Mouse (Mus musculus): ENCODE results near the gene Vegfc.

DNA sequence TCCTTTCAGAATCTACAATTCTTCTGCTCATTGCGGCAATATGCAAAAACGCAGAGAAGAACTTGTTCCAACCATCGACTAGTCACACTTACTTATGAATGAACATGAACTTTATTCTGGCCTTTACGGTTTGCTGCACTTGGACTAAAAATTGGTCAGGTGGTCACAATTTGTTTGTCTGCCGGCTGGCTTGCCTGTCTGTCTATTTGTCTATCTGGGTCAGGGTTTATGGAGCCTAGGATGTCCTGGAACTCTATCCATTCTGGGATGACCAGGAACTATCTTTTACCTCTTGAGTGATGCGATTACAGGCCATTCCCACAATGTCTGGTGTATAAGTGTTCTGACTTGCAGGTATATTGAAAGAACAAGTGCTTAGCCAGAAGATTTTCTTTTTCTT lies 8.5 kb downstream of the Vegfc start:
- TF ChIP-seq CTCF (IDR thresholded peaks at IDR 0.05; ENCODE audit: borderline replicate concordance, insufficient read depth, low read length) (no peak), POLR2A (IDR thresholded peaks at IDR 0.05; ENCODE audit: low read depth, low read length) (no peak)

Measured in embryonic fibroblast, embryonic 13.5 days (primary cell).